Mouse (Mus musculus) kidney, adult 10 weeks (tissue): ENCODE measurements around the gene Gm49368. TPM values are rescaled to one million over a fixed set of nuclear protein-coding genes. Genes with fewer than 3 reads are reported as not detected.

ENCODE experiments used
- polyA plus RNA-seq: library from polyadenylated mRNA; stranded (reverse); fragments of 350-450 nt; fragmentation: Illumina TruSeq; extraction: RNeasy Lipid Tissue Mini Kit (QIAGEN cat#74804); gene quantifications from one replicate; pipeline ENCODE4 v1.2.3, GENCODE M21; 2014; ENCODE audit warnings: low read depth, low replicate concordance

The Gm49368 gene
- not detected for polyA plus RNA-seq

DNA sequence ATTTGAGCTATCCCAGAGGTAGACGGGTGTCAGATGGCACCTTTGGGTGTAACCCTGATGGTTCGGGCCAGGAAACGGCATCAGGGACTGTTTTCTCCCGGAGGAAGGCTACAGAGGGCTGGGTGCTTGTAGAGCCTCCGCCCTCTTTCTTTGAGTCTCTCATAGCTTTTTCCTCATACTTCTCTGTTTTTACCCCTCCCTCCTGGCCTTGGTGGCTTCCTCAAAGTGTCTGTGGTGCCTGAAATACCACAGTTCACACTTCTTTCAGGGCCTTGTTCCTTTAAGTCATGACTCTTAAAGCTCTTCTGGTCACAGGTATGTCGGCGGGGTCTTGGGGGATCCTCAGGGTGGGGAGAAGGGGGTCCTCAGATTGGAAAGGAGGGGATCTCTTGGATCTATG is at the start of gene Gm49368, which contains the start of gene Itgam:
TSS of gene Gm49368 (plus strand) at position 228 of the 400 bp plus-strand sequence.
TSS of gene Itgam (plus strand) at position 185 of the 400 bp plus-strand sequence.

GRCm38 (mm10) chr7:128128741-128129720 is 66.5 kb downstream of the Gm49368 start, which contains the start of gene Itgax:
TSS of gene Itgax (plus strand) at chr7:128129547.

DNA sequence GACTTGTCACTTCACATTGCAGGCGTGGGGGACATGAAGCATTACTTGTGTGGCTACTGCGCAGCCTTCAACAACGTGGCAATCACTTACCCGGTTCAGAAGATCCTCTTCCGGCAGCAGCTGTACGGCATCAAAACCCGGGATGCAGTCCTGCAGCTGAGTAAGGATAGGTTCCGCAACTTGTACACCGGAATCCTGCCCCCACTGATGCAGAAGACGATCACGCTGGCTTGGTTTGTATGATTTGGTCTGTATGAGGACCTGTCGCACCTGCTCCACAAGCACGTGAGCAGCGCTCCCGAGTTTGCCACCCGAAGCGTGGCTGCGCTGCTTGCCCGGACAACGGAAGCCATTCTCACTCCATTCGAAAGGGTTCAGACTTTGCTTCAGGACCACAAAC is 91.6 kb downstream of the Gm49368 start, which contains the start of gene Itgad:
TSS of gene Itgad (plus strand) at position 301 of the 400 bp plus-strand sequence.

Other genes starting within 250 kb of the Gm49368 start
- 8.2 TPM for gene Stx4a, start 238.4 kb upstream of the Gm49368 start, polyA plus RNA-seq
- 0.16 TPM for gene Stx1b, start 238.1 kb upstream of the Gm49368 start, polyA plus RNA-seq
- gene Zfp646, start 186.5 kb upstream of the Gm49368 start, polyA plus RNA-seq: 4.8 TPM
- 0.77 TPM for gene Zfp668, start 185.9 kb upstream of the Gm49368 start, polyA plus RNA-seq
- 0.20 TPM for gene Prss53, start 171.7 kb upstream of the Gm49368 start, polyA plus RNA-seq
- not detected for gene Gm21974, start 167.2 kb upstream of the Gm49368 start, polyA plus RNA-seq
- 72.8 TPM for gene Vkorc1, start 167.1 kb upstream of the Gm49368 start, polyA plus RNA-seq
- gene Bckdk, start 158.6 kb upstream of the Gm49368 start, polyA plus RNA-seq: 4.9 TPM
- 6.3 TPM for gene Kat8, start 150.2 kb upstream of the Gm49368 start, polyA plus RNA-seq
- 4.9 TPM for gene Prss8, start 132.6 kb upstream of the Gm49368 start, polyA plus RNA-seq
- gene Prss36, start 116.0 kb upstream of the Gm49368 start, polyA plus RNA-seq: not detected
- 363 TPM for gene Fus, start 95.2 kb upstream of the Gm49368 start, polyA plus RNA-seq
- 6.6 TPM for gene Pycard, start 68.8 kb upstream of the Gm49368 start, polyA plus RNA-seq
- gene Trim72, start 58.7 kb upstream of the Gm49368 start, polyA plus RNA-seq: not detected
- gene Itgam, start within 50 bp of the Gm49368 start, polyA plus RNA-seq: 0.69 TPM
- 0.93 TPM for gene Itgax, start 66.9 kb downstream of the Gm49368 start, polyA plus RNA-seq
- not detected for gene Itgad, start 91.7 kb downstream of the Gm49368 start, polyA plus RNA-seq
- not detected for gene Cox6a2, start 143.7 kb downstream of the Gm49368 start, polyA plus RNA-seq
- gene Armc5, start 174.7 kb downstream of the Gm49368 start, polyA plus RNA-seq: 1.2 TPM
- 7.5 TPM for gene 9130023H24Rik, start 175.3 kb downstream of the Gm49368 start, polyA plus RNA-seq
- gene Tgfb1i1, start 184.1 kb downstream of the Gm49368 start, polyA plus RNA-seq: 1.3 TPM
- gene Slc5a2, start 203.0 kb downstream of the Gm49368 start, polyA plus RNA-seq: 27.4 TPM
- 4.4 TPM for gene BC017158, start 235.5 kb downstream of the Gm49368 start, polyA plus RNA-seq